Comparison of ENCODE assay signal across 9 mouse cellular contexts in the genomic region with DNA sequence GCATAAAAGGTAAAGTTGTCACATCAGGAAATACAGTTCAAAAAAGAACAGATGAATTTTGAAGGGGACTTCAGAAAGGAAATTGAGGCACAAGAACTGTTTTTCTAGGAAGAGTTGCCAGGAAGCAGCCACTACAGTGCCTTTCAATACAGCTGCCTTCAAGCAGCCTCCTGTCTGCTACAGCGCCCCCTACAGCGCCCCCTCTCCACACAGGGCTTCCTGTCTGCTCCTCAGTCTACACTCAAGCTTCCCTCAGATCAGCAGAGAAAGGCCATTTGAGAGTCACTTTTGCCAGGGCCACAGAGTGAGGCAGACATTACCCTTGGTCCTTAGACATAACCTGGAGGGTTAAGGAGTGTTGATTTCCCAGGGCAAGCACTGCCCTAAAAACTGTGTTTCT. TPM values are rescaled to one million over a fixed set of nuclear protein-coding genes. Genes with fewer than 3 reads are reported as not detected.
DNase-seq lines count a peak whose midpoint lies in the region; ATAC-seq and TF ChIP-seq lines count a peak whose summit lies in the region.
"Had no signal": no experiment of that assay in that cellular context is flagged by ENCODE, and none has a peak within 500 bp of the region (broad histone marks: within the 10 kb centered on the region; RNA-seq: fewer than 3 reads in every experiment).

No protein-coding gene starts in this region.

- no peak overlapping the region for H3K4me2 ChIP-seq in midbrain, embryonic 15.5 days
- peak overlapping the region; percentile 24; the same call in 1 of the 2 replicates for H3K4me2 ChIP-seq in liver, postnatal 0 days (ENCODE audit: low read depth, low read length)
- H3K4me2 ChIP-seq: limb, embryonic 12.5 days had no signal

- intact Hi-C loops in left cerebral cortex, postnatal 25 days (cut with DNase I) = no loop called here

- ATAC-seq in midbrain, embryonic 15.5 days (replicated peaks) = no peak
- ATAC-seq in activated CD4-positive, CD25-positive, alpha-beta regulatory T cell, adult 4 months = peak; percentile 69
- peak; percentile 60 for ATAC-seq in liver, postnatal 0 days

- H3K36me3 ChIP-seq in midbrain, embryonic 10.5 days = no peaks in the 10 kb centered on the region
- no peaks in the 10 kb centered on the region for H3K36me3 ChIP-seq in midbrain, embryonic 15.5 days (replicated peaks)
- no peaks in the 10 kb centered on the region for H3K36me3 ChIP-seq in liver, postnatal 0 days (replicated peaks; ENCODE audit: insufficient read depth, low read length)
- H3K36me3 ChIP-seq: limb, embryonic 12.5 days had no signal

- peak; percentile 71 for TF ChIP-seq CTCF in liver, postnatal 0 days (IDR thresholded peaks at IDR 0.05; ENCODE audit: low read depth)

- no peak for TF ChIP-seq EP300 in liver, postnatal 0 days (IDR thresholded peaks at IDR 0.05; ENCODE audit: low read depth)

- H3K9me3 ChIP-seq in midbrain, embryonic 10.5 days (replicated peaks) = no peaks in the 10 kb centered on the region
- H3K9me3 ChIP-seq in midbrain, embryonic 15.5 days = no peaks in the 10 kb centered on the region
- H3K9me3 ChIP-seq in liver, postnatal 0 days (ENCODE audit: low read length) = no peaks in the 10 kb centered on the region
- H3K9me3 ChIP-seq: limb, embryonic 12.5 days had no signal

- H3K9ac ChIP-seq in midbrain, embryonic 15.5 days = no peak overlapping the region
- no peak overlapping the region; the same call in 1 of the 2 replicates for H3K9ac ChIP-seq in liver, postnatal 0 days (replicated peaks)
- H3K9ac ChIP-seq: limb, embryonic 12.5 days had no signal

- H3K27ac ChIP-seq in midbrain, embryonic 10.5 days (replicated peaks) = peak overlapping the region; percentile 28; the same call in 1 of the 2 replicates
- no peak overlapping the region for H3K27ac ChIP-seq in midbrain, embryonic 15.5 days
- peak overlapping the region; percentile 71 for H3K27ac ChIP-seq in liver, postnatal 0 days (ENCODE audit: low read depth)
- H3K27ac ChIP-seq: limb, embryonic 12.5 days had no signal

- H3K4me3 ChIP-seq in midbrain, embryonic 10.5 days = no peak overlapping the region
- H3K4me3 ChIP-seq in midbrain, embryonic 15.5 days = no peak overlapping the region
- no peak overlapping the region for H3K4me3 ChIP-seq in liver, postnatal 0 days (ENCODE audit: low read depth, low read length)
- H3K4me3 ChIP-seq: limb, embryonic 12.5 days had no signal

- H3K27me3 ChIP-seq in midbrain, embryonic 10.5 days (ENCODE audit: low read depth, poor library complexity, severe bottlenecking) = no peaks in the 10 kb centered on the region
- H3K27me3 ChIP-seq in midbrain, embryonic 15.5 days (replicated peaks) = no peaks in the 10 kb centered on the region
- no peaks in the 10 kb centered on the region for H3K27me3 ChIP-seq in liver, postnatal 0 days (ENCODE audit: insufficient read depth, low read length)
- H3K27me3 ChIP-seq: limb, embryonic 12.5 days had no signal

- peaks cover 11% of the 10 kb centered on the region for H3K4me1 ChIP-seq in midbrain, embryonic 10.5 days
- H3K4me1 ChIP-seq in midbrain, embryonic 15.5 days = no peaks in the 10 kb centered on the region
- H3K4me1 ChIP-seq in liver, postnatal 0 days (ENCODE audit: insufficient read depth) = peaks cover 22% of the 10 kb centered on the region
- H3K4me1 ChIP-seq: limb, embryonic 12.5 days had no signal

- WGBS in midbrain, embryonic 10.5 days = 8% methylated on average over 2 of the region's 2 CpGs
- 10% methylated on average over 2 of the region's 2 CpGs for WGBS in midbrain, embryonic 15.5 days
- WGBS in liver, postnatal 0 days (ENCODE audit: insufficient replicate concordance) = 32% methylated on average over 2 of the region's 2 CpGs

- DNase-seq in midbrain, embryonic 10.5 days (ENCODE audit: low spot score) = no peak
- DNase-seq in liver, postnatal 0 days = peak; percentile 70
- DNase-seq in thymus, postnatal 4 days = peak; percentile 83
- DNase-seq in left cerebral cortex, postnatal 25 days (ENCODE audit: low spot score in 2 of 2) = no peak
- no peak for DNase-seq in cerebellum, postnatal 25 days
- DNase-seq: cerebellum, adult 9-10 months had no signal

RNA-seq across cellular contexts. Expression of a gene that starts 6.7 kb away (rescaled TPM):
- polyA plus RNA-seq in midbrain, embryonic 10.5 days (2016; fragmentation: Nextera tagmentation; extraction: Ambion mirVana) = 9.3 and 9.5 TPM in 2 replicates
- polyA plus RNA-seq in midbrain, embryonic 15.5 days (2015; fragmentation: Nextera tagmentation; extraction: Ambion mirVana) = 6.3 and 8.0 TPM in 2 replicates
- 10 to 100 TPM; 16.2 to 17.0 TPM for polyA plus RNA-seq in activated CD4-positive, CD25-positive, alpha-beta regulatory T cell, adult 4 months (2017; shearing (Covaris generic))
- polyA plus RNA-seq in liver, postnatal 0 days (2015; fragmentation: Nextera tagmentation; extraction: Ambion mirVana) = 4.1 and 4.4 TPM in 2 replicates
- total RNA-seq in left cerebral cortex, postnatal 25 days (2021) = 1 to 10 TPM; 3.6 to 7.7 TPM

RNA-seq across cellular contexts. Expression of a gene that starts 36.0 kb away (rescaled TPM):
- 1,116 and 1,227 TPM in 2 replicates for polyA plus RNA-seq in midbrain, embryonic 10.5 days (2016; fragmentation: Nextera tagmentation; extraction: Ambion mirVana)
- 395 and 414 TPM in 2 replicates for polyA plus RNA-seq in midbrain, embryonic 15.5 days (2015; fragmentation: Nextera tagmentation; extraction: Ambion mirVana)
- polyA plus RNA-seq in activated CD4-positive, CD25-positive, alpha-beta regulatory T cell, adult 4 months (2017; shearing (Covaris generic)) = 100 to 1,000 TPM; 703 to 754 TPM
- 97.4 and 105 TPM in 2 replicates for polyA plus RNA-seq in liver, postnatal 0 days (2015; fragmentation: Nextera tagmentation; extraction: Ambion mirVana)
- 10 to 100 TPM; 56.3 to 56.4 TPM for total RNA-seq in left cerebral cortex, postnatal 25 days (2021)

RNA-seq across cellular contexts. Expression of a gene that starts 46.1 kb away (rescaled TPM):
- polyA plus RNA-seq in midbrain, embryonic 10.5 days (2016; fragmentation: Nextera tagmentation; extraction: Ambion mirVana) = 0.48 and 0.50 TPM in 2 replicates
- polyA plus RNA-seq in midbrain, embryonic 15.5 days (2015; fragmentation: Nextera tagmentation; extraction: Ambion mirVana) = 0.77 TPM in 2 replicates
- under 1 TPM; 0.05 to 0.15 TPM for polyA plus RNA-seq in activated CD4-positive, CD25-positive, alpha-beta regulatory T cell, adult 4 months (2017; shearing (Covaris generic))
- not detected in 2 replicates for polyA plus RNA-seq in liver, postnatal 0 days (2015; fragmentation: Nextera tagmentation; extraction: Ambion mirVana)
- under 1 TPM; 0.32 TPM for total RNA-seq in left cerebral cortex, postnatal 25 days (2021)

Comparison
In these comparisons a context has a peak if more than half of its experiments do, and no peak if none do; other contexts are left out.
1. DNase-seq: peak in liver, postnatal 0 days (single experiment) and thymus, postnatal 4 days (single experiment); none in midbrain, embryonic 10.5 days (single experiment), left cerebral cortex, postnatal 25 days (0 of 2) and cerebellum, postnatal 25 days (0 of 2).